Mouse (Mus musculus): ENCODE measurements around the gene Itga8. TPM values are rescaled to one million over a fixed set of nuclear protein-coding genes. Genes with fewer than 3 reads are reported as not detected.

Itga8 gene
- 6.4 TPM for polyA plus RNA-seq (2014; fragmentation: Illumina TruSeq; extraction: RNeasy Lipid Tissue Mini Kit (QIAGEN cat#74804); ENCODE audit: low read depth, low replicate concordance)

GRCm38 (mm10) chr2:12301431-12302170, at the start of gene Itga8:
Itga8 (minus strand) TSS chr2:12301922.

Other genes with a start within 250 kb of the Itga8 start
- 71.5 TPM for gene Mindy3, start 117.5 kb upstream of the Itga8 start, polyA plus RNA-seq (2014; fragmentation: Illumina TruSeq; extraction: RNeasy Lipid Tissue Mini Kit (QIAGEN cat#74804); ENCODE audit: low read depth, low replicate concordance)